Mouse (Mus musculus): ENCODE measurements at regions not wholly inside any gene's neighbourhood (a gene's known extent, or its start where the extent isn't known, plus 50 kb on each side); places are given as distances from the start of the nearest gene placed in this dataset.

DNA sequence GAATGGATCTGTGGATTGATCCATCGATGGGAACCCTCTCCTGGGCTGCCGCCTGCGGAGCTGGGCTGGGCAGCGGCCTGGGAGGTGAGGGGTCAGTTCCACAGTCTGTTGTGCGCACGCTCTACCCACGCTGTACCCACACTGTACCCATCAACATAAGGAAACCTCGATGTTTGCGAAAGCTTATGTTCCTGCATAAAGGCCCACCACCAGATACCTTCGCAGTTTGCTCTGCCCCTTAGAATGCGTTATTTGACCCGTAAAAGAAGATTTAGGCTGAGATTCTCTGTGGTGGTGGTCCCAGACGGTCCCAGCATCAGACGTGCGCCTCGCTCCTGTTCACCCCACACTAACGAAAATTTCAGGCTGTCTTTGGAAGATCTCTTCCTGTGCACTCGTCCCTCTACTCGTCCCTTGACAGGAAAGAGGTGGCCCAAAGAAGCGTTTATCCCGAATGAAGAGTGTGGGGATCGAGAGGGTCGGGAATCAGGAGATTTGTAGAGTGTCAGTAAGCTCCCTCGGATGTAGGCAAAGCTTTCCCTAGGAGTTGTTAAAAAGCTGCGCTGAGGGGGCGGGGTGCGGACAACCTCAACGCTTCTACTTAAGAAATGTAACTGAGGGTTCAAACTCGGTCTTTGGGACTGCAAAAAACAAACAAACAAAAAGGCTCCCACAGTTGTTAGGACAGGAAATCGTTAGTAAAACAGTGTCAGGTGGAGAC lies 123.9 kb downstream of the Tmem161b start:
- peak; percentile 14 for DNase-seq

DNA sequence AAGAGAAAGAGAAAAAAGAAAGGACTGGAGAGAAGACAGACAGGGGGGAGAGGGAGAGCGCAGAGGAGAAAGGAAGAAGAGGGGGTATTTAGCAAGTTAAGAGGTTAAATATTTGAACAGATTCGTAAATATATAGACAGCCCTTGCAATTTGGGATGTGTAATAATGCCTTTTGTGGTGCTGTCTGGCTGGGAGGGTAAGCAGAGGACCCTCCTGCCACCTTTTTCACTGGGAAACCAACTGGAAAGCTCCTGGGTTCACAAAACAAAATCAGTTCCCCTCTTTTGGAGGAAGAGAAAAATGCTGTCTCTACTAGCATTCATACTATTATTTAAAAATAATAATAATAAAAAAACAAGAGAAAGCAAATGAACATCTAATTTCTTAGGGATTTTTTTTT lies 124.5 kb downstream of the Tmem161b start:
- DNase-seq, result no peak

DNA sequence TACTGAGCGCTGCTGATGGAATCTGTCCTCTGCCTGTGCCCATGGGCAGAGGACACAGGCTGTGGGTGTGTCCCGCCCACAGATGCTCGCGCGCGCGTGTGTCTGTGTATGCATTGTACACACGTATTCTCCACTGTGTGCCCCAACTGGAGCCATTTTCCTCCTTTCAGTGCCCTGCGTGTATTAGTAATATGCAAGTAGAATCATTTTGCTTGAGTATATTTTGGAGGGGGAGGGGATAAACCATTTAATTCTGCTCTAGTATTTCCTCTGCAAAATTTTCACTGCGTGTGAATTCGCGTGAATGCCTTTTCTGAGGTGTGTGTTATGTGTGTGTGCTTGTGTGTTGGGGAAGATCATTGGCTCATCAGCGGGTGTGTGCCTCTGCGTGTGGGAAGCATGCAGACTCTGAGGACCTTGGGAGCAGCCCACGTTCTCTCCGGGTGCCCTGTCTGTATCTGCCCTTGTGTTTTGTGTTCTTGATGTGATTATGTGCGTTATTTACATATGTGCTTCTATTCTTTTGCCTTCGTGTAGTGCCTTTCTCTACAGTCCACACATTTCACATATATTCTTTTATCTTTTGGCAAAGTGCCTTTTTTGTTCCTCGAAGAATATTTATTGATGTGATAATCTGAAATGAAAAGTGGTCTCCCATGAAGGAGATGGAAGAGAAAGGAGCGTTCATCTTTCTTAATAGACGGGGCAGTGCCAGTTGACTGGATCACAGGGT lies 125.3 kb downstream of the Tmem161b start:
- DNase-seq, result peak; percentile 19

DNA sequence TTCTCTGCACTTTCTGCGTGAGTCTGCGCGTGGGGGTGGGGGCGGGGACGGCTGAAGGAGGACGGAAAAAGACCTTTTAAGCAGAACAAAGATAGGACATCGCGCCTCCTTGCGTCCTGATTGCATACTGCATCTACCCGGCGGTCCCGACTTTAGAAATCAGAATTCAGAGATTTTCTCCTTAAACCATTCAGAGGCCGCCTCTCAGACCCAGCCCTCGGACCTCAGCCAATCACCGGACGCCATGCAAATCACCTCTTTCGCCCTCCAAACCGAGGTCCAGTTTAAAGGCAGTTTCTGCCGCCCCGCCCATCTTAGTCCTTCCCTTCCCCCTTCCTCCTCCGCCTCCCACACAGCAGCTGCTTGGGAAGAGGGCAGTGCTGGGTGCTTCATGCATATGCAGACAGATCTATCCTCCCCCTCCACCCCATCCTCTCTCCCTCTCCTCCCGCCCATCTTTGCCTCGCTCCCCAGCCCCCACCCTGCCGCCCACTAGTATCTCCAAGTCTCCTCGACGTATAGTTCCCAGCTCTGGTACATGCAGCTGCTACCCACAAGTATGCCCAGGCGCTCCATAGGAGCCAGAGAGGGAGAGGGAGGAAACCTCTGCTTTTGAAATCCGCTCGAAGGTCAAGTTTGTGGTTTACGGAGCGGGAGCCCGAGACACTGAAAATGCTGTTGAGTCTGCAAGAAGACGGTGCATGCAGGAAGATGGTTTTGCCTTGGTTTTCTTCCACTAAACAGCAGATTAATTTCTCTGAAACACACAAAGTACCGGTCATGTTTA lies 126.0 kb downstream of the Tmem161b start:
- DNase-seq, result peak; percentile 85

DNA sequence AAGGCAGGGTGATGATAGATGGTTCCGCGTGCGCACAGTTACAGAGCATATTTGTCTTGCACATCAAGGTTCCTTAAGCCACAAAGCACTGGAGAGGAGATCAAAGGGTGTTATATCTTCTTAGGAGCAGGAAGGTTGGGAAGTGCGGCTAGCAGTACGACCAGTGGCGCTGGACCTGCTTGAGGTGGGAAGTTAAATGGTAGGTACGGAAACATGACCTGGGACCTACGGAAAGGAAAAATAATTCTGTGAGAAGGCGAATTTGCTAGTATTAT lies 126.5 kb downstream of the Tmem161b start:
- DNase-seq, result peak; percentile 18

DNA sequence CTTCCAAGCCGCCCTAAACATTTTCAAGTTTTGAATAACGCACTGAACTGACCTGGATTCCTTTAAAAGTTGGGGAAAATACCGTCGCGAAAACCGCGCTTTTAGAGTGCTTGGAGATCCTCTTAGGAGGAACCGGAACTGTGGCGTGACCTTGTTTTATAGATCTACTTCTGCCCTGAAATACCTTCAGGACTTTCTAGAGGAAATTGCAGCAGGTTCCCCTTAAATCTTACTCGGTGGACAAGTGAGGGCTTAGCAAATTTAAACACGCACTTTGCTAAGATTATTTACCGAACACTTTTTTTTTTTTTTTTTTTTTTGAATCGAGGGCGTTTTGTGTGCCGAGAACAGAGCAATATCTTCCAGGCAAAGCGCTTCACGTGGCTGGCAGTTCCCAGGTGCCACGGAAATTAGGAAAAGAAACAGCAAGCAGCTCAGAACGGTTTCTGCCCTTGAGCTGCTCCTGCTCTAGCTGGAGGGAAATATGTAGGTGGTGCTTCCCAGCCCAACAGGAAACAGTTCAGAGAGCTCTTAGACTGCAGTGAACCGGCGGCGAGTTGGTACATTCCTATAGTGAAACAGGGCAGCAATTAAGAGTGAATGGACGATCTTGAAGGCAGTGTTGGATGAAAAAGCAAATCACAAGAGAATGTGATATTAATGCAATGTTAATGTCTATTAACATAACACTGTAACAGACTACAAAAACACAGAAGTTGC lies 127.1 kb downstream of the Tmem161b start:
- peak; percentile 42 for DNase-seq

DNA sequence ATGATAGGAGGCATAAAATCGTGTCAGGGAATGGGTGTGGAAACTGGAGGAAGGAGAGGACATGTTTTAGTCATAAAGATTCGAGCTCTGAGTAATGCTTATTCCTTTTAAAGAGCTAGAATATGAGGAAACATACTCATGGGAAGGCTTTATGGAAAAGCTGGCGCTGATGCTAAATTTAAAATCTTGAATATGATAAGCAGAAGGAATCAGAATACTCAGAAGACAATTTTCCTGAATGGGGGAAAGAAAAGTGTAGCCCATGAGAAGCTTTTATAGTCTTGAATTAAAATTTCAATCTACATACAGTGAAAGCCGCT lies 127.6 kb downstream of the Tmem161b start:
- no peak for DNase-seq

DNA sequence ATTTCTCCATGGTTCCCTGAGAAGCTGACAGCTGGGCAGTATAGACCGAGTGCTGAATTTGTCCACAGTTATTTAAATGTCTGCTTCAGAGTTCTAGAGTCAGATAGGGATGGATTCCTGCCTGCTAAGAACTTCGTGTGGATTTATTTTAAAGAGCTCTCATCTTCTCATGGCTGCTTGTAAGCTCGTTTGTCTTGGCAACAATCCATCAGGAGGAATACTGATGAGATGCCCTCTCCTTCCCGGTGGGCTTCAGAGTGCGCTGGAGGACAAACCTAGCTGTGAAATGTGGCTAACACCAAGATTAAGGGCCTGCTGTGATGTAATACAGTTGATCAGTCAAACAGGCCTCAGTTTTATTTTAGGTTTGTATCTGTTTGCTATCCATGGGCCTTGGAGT lies 128.7 kb downstream of the Tmem161b start:
- DNase-seq, result no peak

DNA sequence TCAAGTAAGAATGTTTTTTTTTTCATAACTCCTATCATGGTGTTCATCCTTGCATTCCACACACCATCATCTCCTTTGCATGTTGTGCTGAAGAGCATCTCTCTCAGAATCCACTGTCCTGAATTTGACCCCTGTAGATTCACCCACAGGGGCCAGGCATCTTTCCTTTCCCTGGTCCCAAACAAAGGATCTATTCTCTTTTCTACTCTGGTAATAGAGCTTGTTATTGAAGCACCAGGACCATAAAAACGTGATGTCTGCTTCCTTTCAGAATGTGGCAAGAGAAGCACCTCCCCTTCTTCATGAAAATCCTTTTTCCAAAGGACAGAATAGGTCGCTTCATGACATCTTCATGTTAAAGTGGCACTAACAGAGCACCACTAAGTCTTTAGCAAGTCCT lies 134.4 kb downstream of the Tmem161b start:
- DNase-seq, result no peak

DNA sequence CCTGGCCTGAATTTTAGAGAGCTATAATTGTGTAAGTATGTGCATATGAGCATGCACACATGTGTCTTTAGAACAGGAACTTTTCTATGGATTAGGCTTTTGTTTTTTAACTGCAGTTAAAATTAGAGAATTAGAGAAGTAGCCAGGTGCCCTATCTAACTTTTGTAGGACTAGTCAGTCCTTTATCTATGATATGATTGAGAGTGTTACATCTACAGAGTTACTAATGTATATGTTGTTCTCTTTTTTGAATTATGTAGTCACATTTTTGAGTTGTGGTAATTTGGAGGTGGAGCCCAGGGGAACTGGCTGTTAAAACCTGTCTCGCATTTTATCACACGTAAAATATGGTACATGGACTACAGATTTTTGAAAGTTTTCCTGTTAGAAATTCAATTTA lies 138.4 kb downstream of the Tmem161b start:
- DNase-seq, result no peak

DNA sequence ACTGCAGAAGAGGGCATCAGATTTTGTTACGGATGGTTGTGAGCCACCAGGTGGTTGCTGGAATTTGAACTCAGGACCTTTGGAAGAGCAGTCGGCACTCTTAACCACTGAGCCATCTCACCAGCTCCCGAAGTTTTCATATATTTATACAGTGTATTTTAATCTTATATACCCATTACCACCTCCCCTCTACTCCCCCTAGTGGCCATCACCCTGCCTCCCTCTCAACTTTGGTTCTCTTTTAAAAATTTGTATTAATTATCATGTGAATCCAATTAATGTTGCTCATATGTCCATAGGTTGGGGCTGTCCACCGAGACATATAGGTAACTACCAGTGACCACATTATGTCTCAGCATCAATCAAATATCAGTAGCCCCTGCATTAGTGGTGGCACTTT lies 142.0 kb downstream of the Tmem161b start:
- peak; percentile 24 for DNase-seq

DNA sequence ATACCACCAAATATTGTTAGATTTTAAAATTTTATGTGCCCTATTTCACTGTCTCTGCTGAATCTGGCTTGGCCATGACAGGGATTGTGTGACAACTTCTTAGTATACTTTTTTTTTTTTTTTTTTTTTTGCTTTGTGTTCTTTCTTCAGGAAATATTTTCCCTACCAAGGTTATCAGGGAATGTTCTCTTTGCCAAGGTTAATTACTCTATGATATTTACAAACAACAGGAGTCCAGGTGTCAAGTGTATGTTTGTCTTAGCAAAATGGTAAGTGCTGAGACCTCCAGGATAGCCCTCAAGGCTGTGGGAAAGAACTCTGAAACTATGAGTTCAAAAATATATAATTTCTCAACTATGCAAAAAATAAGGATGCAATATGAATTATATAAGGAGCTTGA lies 143.4 kb downstream of the Tmem161b start:
- DNase-seq, result no peak

DNA sequence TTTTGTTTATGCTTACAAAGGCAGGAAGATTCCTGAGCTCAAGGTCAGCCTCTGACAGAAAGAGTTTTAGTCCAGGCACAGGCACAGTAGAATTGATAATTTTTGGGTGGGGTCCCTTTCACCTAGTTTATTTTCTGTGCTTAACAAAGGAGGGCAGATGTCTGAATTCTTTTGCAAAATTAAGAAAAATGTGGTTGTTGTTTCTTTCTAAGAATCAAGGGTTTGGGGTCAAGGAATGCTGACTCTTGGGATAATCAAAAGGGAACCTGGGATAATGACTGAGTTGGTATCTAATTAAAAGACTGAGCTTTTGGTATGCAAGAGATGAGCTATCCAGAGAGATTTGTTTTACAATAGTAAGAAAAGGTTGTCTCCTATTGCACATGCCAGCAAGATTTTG lies 143.9 kb downstream of the Tmem161b start:
- no peak for DNase-seq

DNA sequence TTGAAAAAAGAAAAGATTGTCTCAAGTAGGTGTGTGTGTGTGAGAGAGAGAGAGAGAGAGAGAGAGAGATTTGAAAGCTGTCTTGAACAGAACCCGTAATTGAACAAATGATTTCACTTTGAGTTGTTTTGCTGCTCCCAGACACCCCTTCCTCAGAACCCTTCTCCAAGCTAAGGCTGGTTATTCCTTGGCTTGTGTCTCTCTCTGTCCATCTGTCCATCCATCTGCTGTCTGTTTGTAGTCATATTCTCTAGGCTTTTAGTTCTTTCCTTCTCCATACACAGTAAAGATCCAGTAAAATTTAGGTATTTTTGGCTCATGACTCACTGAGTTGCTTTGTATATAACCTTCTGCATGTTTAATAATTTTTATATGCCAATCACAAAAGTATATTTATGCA lies 144.7 kb downstream of the Tmem161b start:
- DNase-seq, result no peak

DNA sequence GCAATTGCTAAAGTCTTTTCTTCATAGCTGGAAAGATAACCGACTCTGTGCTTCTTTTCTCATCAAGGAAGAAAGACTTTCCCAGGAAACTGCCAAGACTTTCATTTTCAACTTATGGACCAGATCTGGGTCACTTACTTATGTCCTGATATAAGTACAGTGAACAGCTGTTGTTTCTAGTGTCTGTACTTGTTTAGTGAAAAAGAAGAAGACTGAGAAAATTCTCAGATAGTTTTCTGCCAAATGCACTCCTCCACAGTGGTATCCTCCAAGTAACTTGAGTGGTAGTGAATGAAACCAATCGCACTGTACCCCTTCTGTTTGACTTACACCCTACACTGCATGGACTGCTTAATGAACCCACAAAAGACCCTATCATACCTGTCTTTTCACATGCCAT lies 146.1 kb downstream of the Tmem161b start:
- DNase-seq, result no peak

DNA sequence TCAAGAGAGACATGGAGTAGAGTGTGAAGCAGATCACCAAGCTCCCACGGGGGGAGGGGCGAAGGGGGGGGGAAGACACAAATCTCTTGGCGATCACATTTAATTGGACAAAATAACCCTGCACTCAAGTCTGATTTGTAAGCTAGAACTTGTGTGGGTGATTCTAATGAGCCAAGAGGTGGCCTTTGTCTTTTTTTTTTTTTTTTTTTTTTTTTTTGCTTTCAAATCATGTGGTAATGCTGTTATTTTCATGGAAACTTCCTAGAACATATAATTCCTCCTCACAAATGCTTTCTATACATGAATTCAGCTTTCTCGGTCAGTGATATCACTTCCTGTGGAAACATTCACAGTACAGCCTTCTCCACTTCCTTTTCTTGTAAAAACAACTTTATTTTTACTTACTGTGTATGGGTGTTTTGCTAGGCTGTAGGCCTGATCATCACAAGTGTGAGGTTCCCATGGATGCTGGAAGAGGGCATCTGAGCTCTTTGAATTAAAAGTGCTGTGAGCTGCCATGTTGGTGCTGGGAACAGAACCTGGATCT lies 152.7 kb downstream of the Tmem161b start:
- DNase-seq, result no peak

DNA sequence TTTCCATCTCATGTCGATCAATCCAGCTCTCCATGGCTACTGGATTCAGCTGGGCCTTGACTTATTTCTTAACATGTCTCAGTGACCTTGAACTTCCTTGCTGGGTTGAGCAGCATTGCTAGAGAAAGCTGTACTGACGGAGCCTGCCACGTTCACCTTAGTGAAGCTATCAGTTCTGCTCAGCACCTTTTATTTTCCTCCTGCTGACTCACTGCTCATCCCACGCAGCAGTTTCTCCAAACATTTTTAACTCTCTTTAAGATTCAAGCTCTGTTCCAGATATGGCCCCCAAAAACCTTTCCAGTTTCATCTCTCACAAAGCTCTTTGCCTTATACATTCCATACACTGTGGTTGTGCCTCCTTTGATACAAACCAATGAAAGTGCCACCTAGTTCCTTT lies 153.8 kb downstream of the Tmem161b start:
- DNase-seq, result no peak

DNA sequence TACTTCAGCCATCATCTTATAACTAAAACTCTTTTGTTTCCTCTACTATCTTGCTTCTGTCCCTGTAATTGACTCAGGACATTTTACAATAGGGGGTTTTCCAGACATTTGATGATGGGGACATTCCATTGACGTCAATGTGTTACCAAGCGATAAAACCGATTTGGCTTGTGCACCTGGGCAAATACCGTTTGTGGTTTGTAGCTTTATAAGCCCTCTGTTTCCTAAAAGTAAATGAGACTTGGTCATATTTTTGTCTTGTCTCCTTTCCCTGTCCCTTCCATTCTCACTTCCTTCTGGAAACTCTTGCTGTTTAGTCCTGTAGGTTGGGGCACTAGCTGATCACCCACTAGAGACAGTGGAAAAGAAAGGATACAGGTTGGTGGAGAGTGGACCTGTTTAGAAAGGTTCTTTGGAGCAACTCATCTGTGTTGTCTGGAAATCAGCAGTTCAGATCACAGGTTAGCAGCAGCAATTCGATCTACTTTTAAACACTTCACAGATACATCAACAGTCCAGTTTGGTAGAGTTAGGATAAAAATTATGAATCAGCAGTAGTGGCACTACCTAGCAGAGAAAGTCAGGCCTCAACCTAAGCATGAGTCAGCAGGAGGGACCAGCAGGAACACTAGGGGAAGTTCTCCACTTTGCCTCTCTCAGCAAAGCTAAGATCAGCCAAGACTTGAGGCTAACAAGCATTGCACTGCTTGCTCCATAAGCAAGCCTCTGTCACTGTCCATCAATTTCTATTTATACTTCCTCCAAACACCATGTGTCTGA lies 156.6 kb downstream of the Tmem161b start:
- no peak for DNase-seq

DNA sequence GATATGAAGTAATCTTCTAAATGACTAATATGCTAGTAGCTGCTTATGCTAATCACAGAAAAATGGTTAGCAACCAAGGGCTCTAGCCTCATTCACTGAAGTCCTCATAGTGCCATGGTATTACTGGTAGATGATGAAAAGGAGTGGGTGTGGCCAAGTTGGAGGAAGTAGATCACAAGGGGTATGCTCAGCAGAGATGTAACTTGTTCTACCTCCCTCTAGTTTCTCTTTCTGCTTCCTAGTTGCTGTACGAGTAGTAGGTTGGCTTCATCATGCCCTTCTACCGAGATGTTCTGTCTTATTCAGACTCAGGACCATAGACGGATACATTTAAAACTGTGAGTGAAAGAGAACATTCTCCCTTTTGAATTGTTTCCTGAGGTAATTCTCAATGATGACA lies 169.5 kb downstream of the Tmem161b start:
- no peak for DNase-seq

DNA sequence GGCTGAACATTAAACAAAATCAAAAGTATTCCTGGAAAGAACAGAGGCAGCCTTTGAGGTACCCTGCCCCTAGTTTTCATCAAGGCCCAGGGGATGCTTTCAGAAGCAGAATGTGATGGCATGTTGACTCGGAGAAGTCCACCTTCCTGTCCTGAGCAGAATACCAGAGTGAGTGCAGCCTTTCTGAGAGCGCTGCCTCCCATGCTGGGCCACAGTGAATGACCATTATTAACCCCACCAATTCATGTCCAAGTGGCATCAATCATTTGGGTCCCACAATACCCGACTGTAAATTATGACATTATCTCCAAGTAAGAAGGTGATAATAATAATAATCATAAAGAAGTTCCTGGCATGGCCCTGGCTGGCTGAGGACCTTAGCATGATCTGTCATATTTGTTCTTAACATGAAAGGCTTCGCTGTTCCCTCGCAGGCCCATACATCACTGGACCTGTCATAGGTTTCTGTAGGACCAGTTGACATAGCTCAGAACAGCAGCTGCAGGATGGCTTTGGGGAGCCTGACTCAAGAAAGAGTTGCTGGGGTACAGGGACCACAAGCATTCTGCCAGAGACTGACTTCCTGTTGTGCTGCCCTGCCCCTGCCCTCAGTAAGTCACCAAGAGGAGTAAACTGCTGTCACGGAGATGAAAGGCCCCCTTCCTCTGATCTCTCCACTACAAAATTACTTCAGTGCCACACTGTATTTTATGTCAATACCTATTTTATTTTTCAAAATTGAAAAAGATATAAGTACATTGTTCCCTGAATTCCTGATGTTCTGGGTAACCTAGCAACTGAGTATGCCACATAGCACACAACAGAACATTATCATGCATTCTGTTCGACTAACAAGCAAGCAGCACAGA lies 176.6 kb downstream of the Tmem161b start:
- peak; percentile 29 for DNase-seq

DNA sequence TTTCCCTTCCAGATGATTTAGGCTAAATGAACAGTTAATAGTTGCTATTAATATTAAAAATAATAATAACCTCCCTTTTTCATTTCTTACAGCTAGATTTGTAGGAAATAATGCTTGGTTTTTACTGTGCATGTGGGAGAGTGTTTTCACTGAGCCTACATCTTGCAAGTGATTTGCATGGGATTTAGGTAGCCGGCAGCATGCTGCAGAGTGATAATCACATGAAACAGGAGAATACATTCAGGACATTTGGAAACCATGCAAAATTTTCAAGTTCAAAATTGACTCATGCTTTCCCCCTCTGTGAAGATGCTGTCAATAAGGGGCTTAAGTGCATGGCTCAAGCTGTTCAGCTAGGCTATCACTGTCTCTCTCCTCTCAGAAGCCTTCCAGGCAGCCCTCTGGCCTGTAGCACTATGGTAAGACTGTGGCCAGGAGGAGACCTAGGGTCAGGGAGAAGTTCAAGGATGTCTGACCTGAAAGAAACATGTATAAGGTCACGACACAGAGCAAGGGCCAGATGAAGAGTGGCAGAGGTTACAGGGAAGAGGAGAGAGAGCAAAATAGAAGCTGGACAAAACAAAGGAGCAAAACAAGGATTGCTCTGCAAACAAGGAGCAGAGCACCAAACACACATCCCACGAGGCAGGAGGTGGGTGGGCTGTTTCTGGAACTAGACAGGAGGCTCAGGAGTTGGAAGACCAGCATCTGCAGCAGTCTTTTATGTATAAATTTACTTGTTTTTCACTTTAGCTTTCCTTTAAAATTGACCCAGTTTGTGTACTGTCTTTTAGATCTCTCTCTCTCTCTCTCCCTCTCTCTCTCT lies 177.5 kb downstream of the Tmem161b start:
- DNase-seq, result no peak

All from thymus, postnatal 4 days (tissue).